Mouse (Mus musculus): ENCODE results near the gene 1700013F07Rik.

GRCm38 (mm10) chr3:108590786-108591529 is 57.0 kb downstream of the 1700013F07Rik start, which contains the start of gene Wdr47:
- TF ChIP-seq POLR2A (IDR thresholded peaks at IDR 0.05; ENCODE audit: low read depth, low read length) = peak; percentile 49
- TF ChIP-seq CTCF (conservative IDR thresholded peaks at IDR 0.05; ENCODE audit: insufficient read depth, insufficient read length, low read depth, low read length) = no peak

Measured in kidney, adult 2 months (tissue).